Mouse (Mus musculus): ENCODE results near the gene Gpn2. TPM values are rescaled to one million over a fixed set of nuclear protein-coding genes. Genes with fewer than 3 reads are reported as not detected.

Gpn2 gene
- polyA plus RNA-seq, 1 experiment from 2014 or later = 23.6 TPM

- H3K27me3 ChIP-seq (ENCODE audit: control insufficient read depth, insufficient read depth, low read length) = no peaks in the 10 kb centered on the region
- ATAC-seq (replicated peaks; ENCODE audit: insufficient number of reproducible peaks, low FRiP score, low TSS enrichment, low read depth) (no peak), DNase-seq (ENCODE audit: low spot score) (peak; percentile 83)
- no peak overlapping the region for H3K9ac ChIP-seq (replicated peaks; ENCODE audit: low read length)
- no peaks in the 10 kb centered on the region; the same call in none of the 2 replicates for H3K36me3 ChIP-seq (replicated peaks; ENCODE audit: control insufficient read depth, insufficient read depth, low read depth, low read length)
- H3K4me3 ChIP-seq (ENCODE audit: low read depth, low read length) = no peak overlapping the region
- no peak overlapping the region for H3K27ac ChIP-seq (replicated peaks; ENCODE audit: low read depth, low read length)
- H3K4me1 ChIP-seq (ENCODE audit: control insufficient read depth, insufficient read depth, low read length) = no peaks in the 10 kb centered on the region
- WGBS = 17% methylated on average over 6 of the region's 6 CpGs
- no peaks in the 10 kb centered on the region for H3K9me3 ChIP-seq (replicated peaks; ENCODE audit: control insufficient read depth, low read length)
- no peak overlapping the region for H3K4me2 ChIP-seq (ENCODE audit: low read depth, low read length)
Observed at GRCm38 (mm10) chr4:133609719-133610118, 25.6 kb downstream of the Gpn2 start.

GRCm38 (mm10) chr4:133611815-133612214, 27.7 kb downstream of the Gpn2 start:
- Histone ChIP-seq H3K9me3 (replicated peaks; ENCODE audit: control insufficient read depth, low read length) (no peaks in the 10 kb centered on the region), H3K4me1 (ENCODE audit: control insufficient read depth, insufficient read depth, low read length) (no peaks in the 10 kb centered on the region), H3K4me3 (ENCODE audit: low read depth, low read length) (no peak overlapping the region), H3K4me2 (ENCODE audit: low read depth, low read length) (no peak overlapping the region), H3K27me3 (ENCODE audit: control insufficient read depth, insufficient read depth, low read length) (no peaks in the 10 kb centered on the region), H3K27ac (replicated peaks; ENCODE audit: low read depth, low read length) (no peak overlapping the region), H3K9ac (replicated peaks; ENCODE audit: low read length) (no peak overlapping the region), H3K36me3 (replicated peaks; ENCODE audit: control insufficient read depth, insufficient read depth, low read depth, low read length) (no peaks in the 10 kb centered on the region; the same call in none of the 2 replicates)
- ATAC-seq (replicated peaks; ENCODE audit: insufficient number of reproducible peaks, low FRiP score, low TSS enrichment, low read depth) (no peak), DNase-seq (ENCODE audit: low spot score) (no peak)
- WGBS = 97% methylated on average over 5 of the region's 5 CpGs

GRCm38 (mm10) chr4:133612416-133612815, 28.3 kb downstream of the Gpn2 start:
- Histone ChIP-seq H3K36me3 (replicated peaks; ENCODE audit: control insufficient read depth, insufficient read depth, low read depth, low read length) (no peaks in the 10 kb centered on the region; the same call in none of the 2 replicates), H3K4me1 (ENCODE audit: control insufficient read depth, insufficient read depth, low read length) (no peaks in the 10 kb centered on the region), H3K4me3 (ENCODE audit: low read depth, low read length) (no peak overlapping the region), H3K9ac (replicated peaks; ENCODE audit: low read length) (no peak overlapping the region), H3K9me3 (replicated peaks; ENCODE audit: control insufficient read depth, low read length) (no peaks in the 10 kb centered on the region), H3K27me3 (ENCODE audit: control insufficient read depth, insufficient read depth, low read length) (no peaks in the 10 kb centered on the region), H3K27ac (replicated peaks; ENCODE audit: low read depth, low read length) (no peak overlapping the region), H3K4me2 (ENCODE audit: low read depth, low read length) (no peak overlapping the region)
- DNase-seq (ENCODE audit: low spot score) (no peak), ATAC-seq (replicated peaks; ENCODE audit: insufficient number of reproducible peaks, low FRiP score, low TSS enrichment, low read depth) (no peak)
- 95% methylated on average over 7 of the region's 7 CpGs for WGBS

GRCm38 (mm10) chr4:133613026-133613425, 28.9 kb downstream of the Gpn2 start:
- Histone ChIP-seq H3K27ac (replicated peaks; ENCODE audit: low read depth, low read length) (no peak overlapping the region), H3K9ac (replicated peaks; ENCODE audit: low read length) (no peak overlapping the region), H3K36me3 (replicated peaks; ENCODE audit: control insufficient read depth, insufficient read depth, low read depth, low read length) (no peaks in the 10 kb centered on the region; the same call in none of the 2 replicates), H3K9me3 (replicated peaks; ENCODE audit: control insufficient read depth, low read length) (no peaks in the 10 kb centered on the region), H3K4me2 (ENCODE audit: low read depth, low read length) (no peak overlapping the region), H3K4me1 (ENCODE audit: control insufficient read depth, insufficient read depth, low read length) (no peaks in the 10 kb centered on the region), H3K27me3 (ENCODE audit: control insufficient read depth, insufficient read depth, low read length) (no peaks in the 10 kb centered on the region), H3K4me3 (ENCODE audit: low read depth, low read length) (no peak overlapping the region)
- DNase-seq (ENCODE audit: low spot score) (no peak), ATAC-seq (replicated peaks; ENCODE audit: insufficient number of reproducible peaks, low FRiP score, low TSS enrichment, low read depth) (no peak)
- WGBS = 87% methylated on average over 8 of the region's 8 CpGs

- no peaks in the 10 kb centered on the region for H3K27me3 ChIP-seq (ENCODE audit: control insufficient read depth, insufficient read depth, low read length)
- H3K4me1 ChIP-seq (ENCODE audit: control insufficient read depth, insufficient read depth, low read length) = no peaks in the 10 kb centered on the region
- 76% methylated on average over 4 of the region's 4 CpGs for WGBS
- no peaks in the 10 kb centered on the region; the same call in none of the 2 replicates for H3K36me3 ChIP-seq (replicated peaks; ENCODE audit: control insufficient read depth, insufficient read depth, low read depth, low read length)
- H3K27ac ChIP-seq (replicated peaks; ENCODE audit: low read depth, low read length) = no peak overlapping the region
- no peak overlapping the region for H3K4me3 ChIP-seq (ENCODE audit: low read depth, low read length)
- H3K9ac ChIP-seq (replicated peaks; ENCODE audit: low read length) = no peak overlapping the region
- no peak overlapping the region for H3K4me2 ChIP-seq (ENCODE audit: low read depth, low read length)
- ATAC-seq (replicated peaks; ENCODE audit: insufficient number of reproducible peaks, low FRiP score, low TSS enrichment, low read depth) (no peak), DNase-seq (ENCODE audit: low spot score) (no peak)
- no peaks in the 10 kb centered on the region for H3K9me3 ChIP-seq (replicated peaks; ENCODE audit: control insufficient read depth, low read length)
Observed at GRCm38 (mm10) chr4:133613867-133614266, 29.7 kb downstream of the Gpn2 start.

GRCm38 (mm10) chr4:133614274-133614761, 30.2 kb downstream of the Gpn2 start:
- WGBS = 90% methylated on average over 8 of the region's 8 CpGs
- ATAC-seq (replicated peaks; ENCODE audit: insufficient number of reproducible peaks, low FRiP score, low TSS enrichment, low read depth) = no peak

DNA sequence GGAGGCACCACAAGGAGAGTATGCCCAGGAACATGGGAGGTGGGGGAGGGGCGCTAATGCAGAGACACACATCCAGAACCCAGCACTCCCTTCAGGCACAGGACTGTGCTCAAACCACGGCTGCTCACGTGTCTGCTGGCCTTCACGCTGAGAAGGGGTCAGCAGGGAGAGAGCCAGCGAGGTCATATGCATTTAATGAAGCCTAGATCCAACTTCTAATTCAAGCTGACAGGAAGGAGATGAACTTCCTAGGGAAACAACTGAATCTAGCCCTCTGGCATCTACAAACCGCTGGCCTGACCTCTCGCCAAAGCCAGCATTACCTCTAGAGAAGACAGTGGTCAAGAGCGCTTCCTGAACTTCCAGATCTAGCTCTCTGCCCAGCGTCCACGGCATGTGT, 31.3 kb downstream of the Gpn2 start:
- Histone ChIP-seq H3K4me3 (ENCODE audit: low read depth, low read length) (no peak overlapping the region), H3K9ac (replicated peaks; ENCODE audit: low read length) (no peak overlapping the region), H3K4me1 (ENCODE audit: control insufficient read depth, insufficient read depth, low read length) (no peaks in the 10 kb centered on the region), H3K27ac (replicated peaks; ENCODE audit: low read depth, low read length) (no peak overlapping the region), H3K27me3 (ENCODE audit: control insufficient read depth, insufficient read depth, low read length) (no peaks in the 10 kb centered on the region), H3K9me3 (replicated peaks; ENCODE audit: control insufficient read depth, low read length) (no peaks in the 10 kb centered on the region), H3K4me2 (ENCODE audit: low read depth, low read length) (no peak overlapping the region), H3K36me3 (replicated peaks; ENCODE audit: control insufficient read depth, insufficient read depth, low read depth, low read length) (no peaks in the 10 kb centered on the region; the same call in none of the 2 replicates)
- DNase-seq (ENCODE audit: low spot score) (no peak), ATAC-seq (replicated peaks; ENCODE audit: insufficient number of reproducible peaks, low FRiP score, low TSS enrichment, low read depth) (no peak)
- WGBS = 77% methylated on average over 10 of the region's 10 CpGs

More at GRCm38 (mm10) chr4:133614274-133614761, 30.2 kb downstream of the Gpn2 start:
- H3K4me3 ChIP-seq (ENCODE audit: low read depth, low read length) = no peak overlapping the region
- H3K27me3 ChIP-seq (ENCODE audit: control insufficient read depth, insufficient read depth, low read length) = no peaks in the 10 kb centered on the region
- H3K9me3 ChIP-seq (replicated peaks; ENCODE audit: control insufficient read depth, low read length) = no peaks in the 10 kb centered on the region
- no peak overlapping the region for H3K4me2 ChIP-seq (ENCODE audit: low read depth, low read length)
- no peak overlapping the region for H3K27ac ChIP-seq (replicated peaks; ENCODE audit: low read depth, low read length)
- H3K9ac ChIP-seq (replicated peaks; ENCODE audit: low read length) = no peak overlapping the region
- no peak for DNase-seq (ENCODE audit: low spot score)
- no peaks in the 10 kb centered on the region for H3K4me1 ChIP-seq (ENCODE audit: control insufficient read depth, insufficient read depth, low read length)
- no peaks in the 10 kb centered on the region; the same call in none of the 2 replicates for H3K36me3 ChIP-seq (replicated peaks; ENCODE audit: control insufficient read depth, insufficient read depth, low read depth, low read length)

GRCm38 (mm10) chr4:133617936-133618335, 33.8 kb downstream of the Gpn2 start:
- Histone ChIP-seq H3K27ac (replicated peaks; ENCODE audit: low read depth, low read length) (no peak overlapping the region), H3K4me1 (ENCODE audit: control insufficient read depth, insufficient read depth, low read length) (no peaks in the 10 kb centered on the region), H3K36me3 (replicated peaks; ENCODE audit: control insufficient read depth, insufficient read depth, low read depth, low read length) (no peaks in the 10 kb centered on the region; the same call in none of the 2 replicates), H3K9me3 (replicated peaks; ENCODE audit: control insufficient read depth, low read length) (no peaks in the 10 kb centered on the region), H3K27me3 (ENCODE audit: control insufficient read depth, insufficient read depth, low read length) (no peaks in the 10 kb centered on the region), H3K9ac (replicated peaks; ENCODE audit: low read length) (no peak overlapping the region), H3K4me2 (ENCODE audit: low read depth, low read length) (no peak overlapping the region), H3K4me3 (ENCODE audit: low read depth, low read length) (no peak overlapping the region)
- ATAC-seq (replicated peaks; ENCODE audit: insufficient number of reproducible peaks, low FRiP score, low TSS enrichment, low read depth) = no peak
- no peak for DNase-seq (ENCODE audit: low spot score)
- 88% methylated on average over 11 of the region's 11 CpGs for WGBS
